Mouse (Mus musculus) left cerebral cortex, postnatal 36 days (tissue): ENCODE results near the gene Clip1. TPM values are rescaled to one million over a fixed set of nuclear protein-coding genes. Genes with fewer than 3 reads are reported as not detected.

Source experiments
- DNase-seq, 2 experiments: peaks; one replicate each; pipeline ENCODE4 v3.0.0; 2021 to 2022; ENCODE audit warnings: low spot score in 2 of 2, mixed read lengths in 1 of 2
- intact Hi-C: fragments of 180-260 bp; cut with DNase I; formaldehyde crosslinking; loops from one replicate; pipeline ENCODE4 v1.15.1; 2025
- total RNA-seq, 2 experiments: library from RNA; stranded (reverse); gene quantifications; 2 replicates each; pipeline ENCODE4 v1.2.3; 2021

Clip1 gene
- total RNA-seq, 2 experiments from 2014 or later = 117 to 144 TPM

- DNase-seq = no peak
- intact Hi-C loops = no loop called here
Measured at GRCm38 (mm10) chr5:123675717-123676116, 8.7 kb downstream of the Clip1 start.

GRCm38 (mm10) chr5:123675221-123675620 lies 9.2 kb downstream of the Clip1 start:
- intact Hi-C loops = no loop called here
- DNase-seq = no peak

GRCm38 (mm10) chr5:123671473-123671820 lies 13.0 kb downstream of the Clip1 start:
- intact Hi-C loops = no loop called here
- DNase-seq = no peak

- no peak for DNase-seq
- intact Hi-C loops = no loop called here
Measured at GRCm38 (mm10) chr5:123670800-123671472, 13.5 kb downstream of the Clip1 start.

GRCm38 (mm10) chr5:123669991-123670799 lies 14.2 kb downstream of the Clip1 start:
- no peak for DNase-seq
- intact Hi-C loops = no loop called here

- DNase-seq = no peak
- intact Hi-C loops = no loop called here
Measured at GRCm38 (mm10) chr5:123667915-123668314, 16.5 kb downstream of the Clip1 start.

- DNase-seq = no peak
- intact Hi-C loops = no loop called here
Measured at GRCm38 (mm10) chr5:123665956-123666355, 18.5 kb downstream of the Clip1 start.

- DNase-seq = no peak
- intact Hi-C loops = no loop called here
Measured at GRCm38 (mm10) chr5:123664329-123664728, 20.1 kb downstream of the Clip1 start.

GRCm38 (mm10) chr5:123662059-123662458 lies 22.4 kb downstream of the Clip1 start:
- no peak for DNase-seq
- intact Hi-C loops = no loop called here

- intact Hi-C loops = no loop called here
Measured at GRCm38 (mm10) chr5:123661602-123662001, 22.8 kb downstream of the Clip1 start.

GRCm38 (mm10) chr5:123657651-123658050 lies 26.8 kb downstream of the Clip1 start:
- intact Hi-C loops = no loop called here
- DNase-seq = no peak

More at GRCm38 (mm10) chr5:123661602-123662001, 22.8 kb downstream of the Clip1 start:
- DNase-seq = no peak

GRCm38 (mm10) chr5:123654937-123655336 lies 29.5 kb downstream of the Clip1 start:
- no peak for DNase-seq
- intact Hi-C loops = no loop called here

GRCm38 (mm10) chr5:123653287-123653801 lies 31.1 kb downstream of the Clip1 start:
- intact Hi-C loops = no loop called here
- no peak for DNase-seq

- intact Hi-C loops = no loop called here
- DNase-seq = no peak
Measured at GRCm38 (mm10) chr5:123650825-123651224, 33.6 kb downstream of the Clip1 start.

- intact Hi-C loops = no loop called here
- DNase-seq = no peak
Measured at GRCm38 (mm10) chr5:123642401-123642800, 42.0 kb downstream of the Clip1 start.

- DNase-seq = no peak
- intact Hi-C loops = no loop called here
Measured at GRCm38 (mm10) chr5:123641259-123641900, 43.0 kb downstream of the Clip1 start.

- DNase-seq = no peak
- intact Hi-C loops = no loop called here
Measured at GRCm38 (mm10) chr5:123640181-123640580, 44.2 kb downstream of the Clip1 start.

GRCm38 (mm10) chr5:123631210-123631609 lies 53.2 kb downstream of the Clip1 start:
- DNase-seq = no peak
- intact Hi-C loops = no loop called here

- intact Hi-C loops = loop anchor here (2.0 to 10.0 kb wide), 3 partner anchors 56 to 278 kb away; partner anchors contain the start of genes Clip1 and Denr
- DNase-seq = peak in 1 of 2 experiments; percentile 48
Measured at GRCm38 (mm10) chr5:123626631-123627030, 57.8 kb downstream of the Clip1 start.

- no peak for DNase-seq
- intact Hi-C loops = loop anchor here (10.0 kb wide), 1 partner anchor 282 kb away; the partner anchor contains the start of gene Denr
Measured at GRCm38 (mm10) chr5:123622421-123622820, 62.0 kb downstream of the Clip1 start.
